Comparison of ENCODE assay signal across 9 mouse cellular contexts in the genomic region with DNA sequence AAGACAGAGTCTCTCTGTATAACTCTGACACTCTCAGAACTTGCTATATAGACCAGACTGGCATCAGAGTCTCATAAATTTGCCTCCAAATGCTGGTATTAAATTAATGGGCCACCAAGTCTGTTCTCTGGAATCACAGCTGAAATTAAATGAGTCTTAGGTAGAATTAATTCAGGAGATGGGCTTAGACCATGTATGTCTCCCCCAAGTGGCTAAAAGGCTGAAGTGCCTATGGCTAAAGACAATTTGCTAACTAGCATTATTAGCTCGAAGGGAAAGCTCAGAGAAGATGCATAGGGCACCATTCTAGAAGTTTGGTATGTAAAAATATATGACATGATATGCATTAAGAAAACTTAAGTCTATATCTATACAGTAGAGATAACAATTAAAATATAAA. TPM values are rescaled to one million over a fixed set of nuclear protein-coding genes. Genes with fewer than 3 reads are reported as not detected.
DNase-seq lines count a peak whose midpoint lies in the region; ATAC-seq lines count a peak whose summit lies in the region.
"Had no signal": no experiment of that assay in that cellular context is flagged by ENCODE, and none has a peak within 500 bp of the region (broad histone marks: within the 10 kb centered on the region; RNA-seq: fewer than 3 reads in every experiment).

No protein-coding gene starts in this region.

- peaks cover 4% of the 10 kb centered on the region; the same call in 1 of the 2 replicates for H3K36me3 ChIP-seq in kidney, embryonic 14.5 days (ENCODE audit: control insufficient read depth, insufficient read depth, low read length)
- peaks cover 1% of the 10 kb centered on the region; the same call in 1 of the 2 replicates for H3K36me3 ChIP-seq in forebrain, embryonic 15.5 days
- H3K36me3 ChIP-seq in neural tube, embryonic 12.5 days: peaks cover 5% of the 10 kb centered on the region; the same call in 1 of the 2 replicates

- H3K4me3 ChIP-seq in kidney, embryonic 14.5 days (ENCODE audit: low read length): no peak overlapping the region
- no peak overlapping the region for H3K4me3 ChIP-seq in forebrain, embryonic 15.5 days
- H3K4me3 ChIP-seq in neural tube, embryonic 12.5 days: no peak overlapping the region

- ATAC-seq in kidney, embryonic 14.5 days (ENCODE audit: low FRiP score, low TSS enrichment): no peak
- peak; percentile 47 for ATAC-seq in CD4-positive, CD25-positive, alpha-beta regulatory T cell, adult 4 months
- ATAC-seq in forebrain, embryonic 15.5 days (replicated peaks): peak; percentile 76
- ATAC-seq in neural tube, embryonic 12.5 days (ENCODE audit: low FRiP score, low read depth): peak; percentile 50; the same call in 1 of the 2 replicates

- H3K27me3 ChIP-seq in kidney, embryonic 14.5 days (ENCODE audit: control insufficient read depth, insufficient read depth, low read length): no peaks in the 10 kb centered on the region
- no peaks in the 10 kb centered on the region for H3K27me3 ChIP-seq in forebrain, embryonic 15.5 days
- H3K27me3 ChIP-seq in neural tube, embryonic 12.5 days (replicated peaks): no peaks in the 10 kb centered on the region

- no peaks in the 10 kb centered on the region for H3K9me3 ChIP-seq in kidney, embryonic 14.5 days (ENCODE audit: control insufficient read depth, low read length)
- no peaks in the 10 kb centered on the region for H3K9me3 ChIP-seq in forebrain, embryonic 15.5 days
- H3K9me3 ChIP-seq in neural tube, embryonic 12.5 days: no peaks in the 10 kb centered on the region

- H3K4me2 ChIP-seq in kidney, embryonic 14.5 days (replicated peaks; ENCODE audit: low read depth, low read length): no peak overlapping the region
- H3K4me2 ChIP-seq in forebrain, embryonic 15.5 days (replicated peaks): no peak overlapping the region
- no peak overlapping the region for H3K4me2 ChIP-seq in neural tube, embryonic 12.5 days (replicated peaks)

- H3K9ac ChIP-seq in kidney, embryonic 14.5 days (ENCODE audit: low read depth, low read length): no peak overlapping the region
- no peak overlapping the region for H3K9ac ChIP-seq in forebrain, embryonic 15.5 days (replicated peaks)
- no peak overlapping the region for H3K9ac ChIP-seq in neural tube, embryonic 12.5 days

- H3K27ac ChIP-seq in kidney, embryonic 14.5 days (ENCODE audit: low read depth, low read length): no peak overlapping the region
- no peak overlapping the region for H3K27ac ChIP-seq in forebrain, embryonic 15.5 days (replicated peaks)
- H3K27ac ChIP-seq in neural tube, embryonic 12.5 days: no peak overlapping the region

- WGBS in kidney, embryonic 14.5 days: 28% methylated on average over 1 of the region's 1 CpGs
- 24% methylated on average over 1 of the region's 1 CpGs for WGBS in forebrain, embryonic 15.5 days
- WGBS in neural tube, embryonic 12.5 days: 48% methylated on average over 1 of the region's 1 CpGs

- peak; percentile 21 to 37 for DNase-seq in kidney, adult 8-10 months
- peak; percentile 55 for DNase-seq in adipocyte (ENCODE audit: low spot score)
- peak; percentile 19 to 71 for DNase-seq in layer of hippocampus, adult 18-20 months (ENCODE audit: low spot score in 2 of 2)
- no peak for DNase-seq in urinary bladder, adult 2 months (ENCODE audit: low spot score)

- H3K4me1 ChIP-seq in kidney, embryonic 14.5 days (ENCODE audit: control insufficient read depth, insufficient read depth, low read length): no peaks in the 10 kb centered on the region
- no peaks in the 10 kb centered on the region for H3K4me1 ChIP-seq in forebrain, embryonic 15.5 days
- H3K4me1 ChIP-seq in neural tube, embryonic 12.5 days: no peaks in the 10 kb centered on the region

RNA-seq across cellular contexts. Expression of a gene that starts 29.7 kb away (rescaled TPM):
- 89.4 and 94.3 TPM in 2 replicates for polyA plus RNA-seq in kidney, embryonic 14.5 days (2014; fragmentation: Nextera tagmentation; extraction: Ambion mirVana)
- 10 to 100 TPM in 1 of 2 experiments, 1 to 10 TPM in 1; 9.3 to 11.3 TPM for polyA plus RNA-seq in CD4-positive, CD25-positive, alpha-beta regulatory T cell, adult 4 months (2017; shearing (Covaris generic))
- polyA plus RNA-seq in forebrain, embryonic 15.5 days (2015; fragmentation: Nextera tagmentation; extraction: Ambion mirVana): 86.9 and 90.8 TPM in 2 replicates
- total RNA-seq in layer of hippocampus, adult 18-20 months (2021): 10 to 100 TPM; 17.5 to 18.8 TPM
- 87.4 and 90.1 TPM in 2 replicates for polyA plus RNA-seq in neural tube, embryonic 12.5 days (2016; fragmentation: Nextera tagmentation; extraction: Ambion mirVana)
- polyA plus RNA-seq in urinary bladder, adult 2 months (2012; rRNA removed): 36.5 and 40.3 TPM in 2 replicates

RNA-seq across cellular contexts. Expression of a gene that starts 30.2 kb away (rescaled TPM):
- 1.2 and 1.9 TPM in 2 replicates for polyA plus RNA-seq in kidney, embryonic 14.5 days (2014; fragmentation: Nextera tagmentation; extraction: Ambion mirVana)
- polyA plus RNA-seq in CD4-positive, CD25-positive, alpha-beta regulatory T cell, adult 4 months (2017; shearing (Covaris generic)): not detected
- polyA plus RNA-seq in forebrain, embryonic 15.5 days (2015; fragmentation: Nextera tagmentation; extraction: Ambion mirVana): 0.51 and 0.91 TPM in 2 replicates
- under 1 TPM in 1 of 2 experiments, not detected in 1; 0.42 TPM for total RNA-seq in layer of hippocampus, adult 18-20 months (2021)
- 0.87 and 1.1 TPM in 2 replicates for polyA plus RNA-seq in neural tube, embryonic 12.5 days (2016; fragmentation: Nextera tagmentation; extraction: Ambion mirVana)
- 0.09 and 0.10 TPM in 2 replicates for polyA plus RNA-seq in urinary bladder, adult 2 months (2012; rRNA removed)
- total RNA-seq: layer of hippocampus, postnatal 25 days had no signal

RNA-seq across cellular contexts. Expression of a gene that starts 54.8 kb away (rescaled TPM):
- polyA plus RNA-seq in kidney, embryonic 14.5 days (2014; fragmentation: Nextera tagmentation; extraction: Ambion mirVana): 57.5 and 73.4 TPM in 2 replicates
- 1 to 10 TPM; 4.8 to 5.9 TPM for polyA plus RNA-seq in CD4-positive, CD25-positive, alpha-beta regulatory T cell, adult 4 months (2017; shearing (Covaris generic))
- polyA plus RNA-seq in forebrain, embryonic 15.5 days (2015; fragmentation: Nextera tagmentation; extraction: Ambion mirVana): 11.8 and 12.0 TPM in 2 replicates
- 1 to 10 TPM; 5.2 to 5.3 TPM for total RNA-seq in layer of hippocampus, adult 18-20 months (2021)
- 25.9 and 28.1 TPM in 2 replicates for polyA plus RNA-seq in neural tube, embryonic 12.5 days (2016; fragmentation: Nextera tagmentation; extraction: Ambion mirVana)
- polyA plus RNA-seq in urinary bladder, adult 2 months (2012; rRNA removed): 109 and 114 TPM in 2 replicates

RNA-seq across cellular contexts. Expression of a gene that starts 57.0 kb away (rescaled TPM):
- 14.9 and 15.3 TPM in 2 replicates for polyA plus RNA-seq in kidney, embryonic 14.5 days (2014; fragmentation: Nextera tagmentation; extraction: Ambion mirVana)
- polyA plus RNA-seq in CD4-positive, CD25-positive, alpha-beta regulatory T cell, adult 4 months (2017; shearing (Covaris generic)): 10 to 100 TPM; 10.7 to 13.1 TPM
- polyA plus RNA-seq in forebrain, embryonic 15.5 days (2015; fragmentation: Nextera tagmentation; extraction: Ambion mirVana): 12.7 and 13.6 TPM in 2 replicates
- total RNA-seq in layer of hippocampus, adult 18-20 months (2021): 10 to 100 TPM; 53.8 to 55.7 TPM
- polyA plus RNA-seq in neural tube, embryonic 12.5 days (2016; fragmentation: Nextera tagmentation; extraction: Ambion mirVana): 16.3 and 17.4 TPM in 2 replicates
- polyA plus RNA-seq in urinary bladder, adult 2 months (2012; rRNA removed): 33.1 and 41.1 TPM in 2 replicates
